ENCODE assay signal across 8 mouse cellular contexts in genomic region chr5:33704945-33705611, GRCm38 (mm10). TPM values are rescaled to one million over a fixed set of nuclear protein-coding genes. Genes with fewer than 3 reads are reported as not detected.
DNase-seq lines count a peak whose midpoint lies in the region; ATAC-seq and TF ChIP-seq lines count a peak whose summit lies in the region.

No protein-coding gene starts in this region.

- H3K36me3 ChIP-seq in liver, embryonic 12.5 days, result no peaks in the 10 kb centered on the region
- no peaks in the 10 kb centered on the region for H3K36me3 ChIP-seq in forebrain, embryonic 11.5 days (ENCODE audit: control insufficient read depth, insufficient read depth, low read length)
- no peaks in the 10 kb centered on the region for H3K36me3 ChIP-seq in neural tube, embryonic 11.5 days (ENCODE audit: control insufficient read depth, insufficient read depth, low read length)
- no peaks in the 10 kb centered on the region for H3K36me3 ChIP-seq in thymus, adult 2 months (ENCODE audit: control insufficient read depth, insufficient read depth, low read length)

- peaks cover 24% of the 10 kb centered on the region for H3K27me3 ChIP-seq in liver, embryonic 12.5 days (replicated peaks)
- H3K27me3 ChIP-seq in forebrain, embryonic 11.5 days (ENCODE audit: control insufficient read depth, insufficient read depth, low read length), result peaks cover 14% of the 10 kb centered on the region
- no peaks in the 10 kb centered on the region for H3K27me3 ChIP-seq in neural tube, embryonic 11.5 days (ENCODE audit: control insufficient read depth, insufficient read depth, low read length)
- no peaks in the 10 kb centered on the region for H3K27me3 ChIP-seq in thymus, adult 2 months (ENCODE audit: control insufficient read depth, insufficient read depth, low read length)

- 56% methylated on average over 11 of the region's 11 CpGs for WGBS in liver, embryonic 12.5 days (ENCODE audit: insufficient replicate concordance)
- whole genome bisulfite sequencing in forebrain, embryonic 11.5 days, result 8% methylated on average over 11 of the region's 11 CpGs
- WGBS in neural tube, embryonic 11.5 days, result 4% methylated on average over 10 of the region's 11 CpGs
- 85% methylated on average over 11 of the region's 11 CpGs for WGBS in thymus, adult 2 months

- no peak overlapping the region for H3K27ac ChIP-seq in liver, embryonic 12.5 days
- H3K27ac ChIP-seq in forebrain, embryonic 11.5 days (ENCODE audit: low read depth, low read length), result peak overlapping the region; percentile 47
- peak overlapping the region; percentile 83 for H3K27ac ChIP-seq in neural tube, embryonic 11.5 days (ENCODE audit: low read depth, low read length)
- H3K27ac ChIP-seq in thymus, adult 2 months (ENCODE audit: control insufficient read depth, insufficient read depth, low read length), result no peak overlapping the region

- H3K4me1 ChIP-seq in liver, embryonic 12.5 days, result peaks cover 35% of the 10 kb centered on the region
- peaks cover 32% of the 10 kb centered on the region for H3K4me1 ChIP-seq in forebrain, embryonic 11.5 days (replicated peaks; ENCODE audit: control insufficient read depth, insufficient read depth, low read length)
- H3K4me1 ChIP-seq in neural tube, embryonic 11.5 days (ENCODE audit: control insufficient read depth, insufficient read depth, low read length), result peaks cover 31% of the 10 kb centered on the region
- no peaks in the 10 kb centered on the region for H3K4me1 ChIP-seq in thymus, adult 2 months (replicated peaks; ENCODE audit: control insufficient read depth, insufficient read depth, low read length)

- TF ChIP-seq CTCF in thymus, adult 2 months (IDR thresholded peaks at IDR 0.05; ENCODE audit: borderline replicate concordance, control insufficient read depth, extremely low read depth, insufficient read depth, low read length, poor library complexity), result no peak

- DNase-seq in liver, result no peak
- DNase-seq in forebrain, embryonic 11.5 days (ENCODE audit: low spot score), result peak; percentile 87
- peak; percentile 62 to 81 for DNase-seq in layer of hippocampus, adult 8-10 months (ENCODE audit: low spot score in 2 of 2)
- peak; percentile 80 for DNase-seq in neural tube, embryonic 11.5 days (ENCODE audit: low spot score)
- no peak for DNase-seq in thymus, adult 2 months
- no peak for DNase-seq in heart, postnatal 25 days (ENCODE audit: low spot score)

- H3K4me2 ChIP-seq in liver, embryonic 12.5 days, result peak overlapping the region; percentile 27; the same call in 1 of the 2 replicates
- H3K4me2 ChIP-seq in forebrain, embryonic 11.5 days (ENCODE audit: low read depth, low read length, severe bottlenecking), result peak overlapping the region; percentile 24
- peak overlapping the region; percentile 10; the same call in 1 of the 2 replicates for H3K4me2 ChIP-seq in neural tube, embryonic 11.5 days (ENCODE audit: low read depth)

- H3K9ac ChIP-seq in liver, embryonic 12.5 days, result no peak overlapping the region
- peak overlapping the region; percentile 29 for H3K9ac ChIP-seq in forebrain, embryonic 11.5 days (ENCODE audit: low read length)
- H3K9ac ChIP-seq in neural tube, embryonic 11.5 days (ENCODE audit: low read length), result peak overlapping the region; percentile 28; the same call in 1 of the 2 replicates

- H3K9me3 ChIP-seq in liver, embryonic 12.5 days (replicated peaks), result no peaks in the 10 kb centered on the region
- H3K9me3 ChIP-seq in forebrain, embryonic 11.5 days (ENCODE audit: control insufficient read depth, low read length), result no peaks in the 10 kb centered on the region
- no peaks in the 10 kb centered on the region for H3K9me3 ChIP-seq in neural tube, embryonic 11.5 days (ENCODE audit: control insufficient read depth, low read length)

- no peak for TF ChIP-seq POLR2A in thymus, adult 2 months (IDR thresholded peaks at IDR 0.05; ENCODE audit: control insufficient read depth, extremely low read depth, insufficient read depth, low read length, poor library complexity)

- no peak for ATAC-seq in liver, embryonic 12.5 days
- peak; percentile 84 for ATAC-seq in forebrain, embryonic 11.5 days (replicated peaks; ENCODE audit: low FRiP score)
- peak; percentile 89 for ATAC-seq in neural tube, embryonic 11.5 days (ENCODE audit: insufficient read depth, low FRiP score, low TSS enrichment)
- ATAC-seq in megakaryocyte progenitor cell, adult 5-6 weeks (replicated peaks; ENCODE audit: poor library complexity), result no peak

- intact Hi-C loops in heart, postnatal 25 days (cut with DNase I), result no loop called here

- no peak overlapping the region for H3K4me3 ChIP-seq in liver, embryonic 12.5 days
- no peak overlapping the region for H3K4me3 ChIP-seq in forebrain, embryonic 11.5 days (ENCODE audit: low read depth, low read length)
- H3K4me3 ChIP-seq in neural tube, embryonic 11.5 days (ENCODE audit: low read depth, low read length), result no peak overlapping the region
- H3K4me3 ChIP-seq in thymus, adult 2 months (ENCODE audit: control insufficient read depth, insufficient read depth, low read length), result no peak overlapping the region

RNA-seq across cellular contexts. Expression of gene Fgfr3, which starts 16.4 kb away (rescaled TPM):
- 4.5 and 4.8 TPM in 2 replicates for polyA plus RNA-seq in liver, embryonic 12.5 days (2016; fragmentation: Nextera tagmentation; extraction: Ambion mirVana)
- polyA plus RNA-seq in forebrain, embryonic 11.5 days (2014; fragmentation: Nextera tagmentation; extraction: Ambion mirVana), result 100 and 105 TPM in 2 replicates
- total RNA-seq in layer of hippocampus, adult 8-10 months (2022), result 100 to 1,000 TPM; 116 to 143 (median 125) TPM
- 61.3 and 72.0 TPM in 2 replicates for polyA plus RNA-seq in neural tube, embryonic 11.5 days (2014; fragmentation: Nextera tagmentation; extraction: Ambion mirVana)
- 4.8 and 6.3 TPM in 2 replicates for polyA plus RNA-seq in thymus, adult 2 months (2012; rRNA removed)
- 0.39 TPM in 1 of 2 replicates, not detected in the other for total RNA-seq in megakaryocyte progenitor cell, adult 5-6 weeks (2015)
- total RNA-seq in megakaryocyte progenitor cell, adult 5-6 weeks (2017), result 1.0 TPM in 1 of 2 replicates, not detected in the other
- total RNA-seq in heart, postnatal 25 days (2021), result 10 to 100 TPM in 1 of 2 experiments, 1 to 10 TPM in 1; 4.9 to 10.8 TPM

RNA-seq across cellular contexts. Expression of gene Tmem129, which starts 46.9 kb away (rescaled TPM):
- polyA plus RNA-seq in liver, embryonic 12.5 days (2016; fragmentation: Nextera tagmentation; extraction: Ambion mirVana), result 26.4 and 27.3 TPM in 2 replicates
- polyA plus RNA-seq in forebrain, embryonic 11.5 days (2014; fragmentation: Nextera tagmentation; extraction: Ambion mirVana), result 39.3 and 41.8 TPM in 2 replicates
- total RNA-seq in layer of hippocampus, adult 8-10 months (2022), result 10 to 100 TPM; 22.4 to 25.7 (median 25.2) TPM
- polyA plus RNA-seq in neural tube, embryonic 11.5 days (2014; fragmentation: Nextera tagmentation; extraction: Ambion mirVana), result 38.6 and 39.7 TPM in 2 replicates
- polyA plus RNA-seq in thymus, adult 2 months (2012; rRNA removed), result 71.6 and 78.0 TPM in 2 replicates
- total RNA-seq in megakaryocyte progenitor cell, adult 5-6 weeks (2015), result 15.9 and 17.5 TPM in 2 replicates
- 17.8 and 23.7 TPM in 2 replicates for total RNA-seq in megakaryocyte progenitor cell, adult 5-6 weeks (2017)
- total RNA-seq in heart, postnatal 25 days (2021), result 10 to 100 TPM; 19.8 to 20.2 TPM

RNA-seq across cellular contexts. Expression of gene Tacc3, which starts 47.1 kb away (rescaled TPM):
- polyA plus RNA-seq in liver, embryonic 12.5 days (2016; fragmentation: Nextera tagmentation; extraction: Ambion mirVana), result 199 and 203 TPM in 2 replicates
- 331 and 332 TPM in 2 replicates for polyA plus RNA-seq in forebrain, embryonic 11.5 days (2014; fragmentation: Nextera tagmentation; extraction: Ambion mirVana)
- 1 to 10 TPM; 4.1 to 7.2 (median 4.4) TPM for total RNA-seq in layer of hippocampus, adult 8-10 months (2022)
- polyA plus RNA-seq in neural tube, embryonic 11.5 days (2014; fragmentation: Nextera tagmentation; extraction: Ambion mirVana), result 238 and 260 TPM in 2 replicates
- polyA plus RNA-seq in thymus, adult 2 months (2012; rRNA removed), result 57.3 and 72.7 TPM in 2 replicates
- total RNA-seq in megakaryocyte progenitor cell, adult 5-6 weeks (2015), result 180 and 190 TPM in 2 replicates
- 184 and 199 TPM in 2 replicates for total RNA-seq in megakaryocyte progenitor cell, adult 5-6 weeks (2017)
- total RNA-seq in heart, postnatal 25 days (2021), result 1 to 10 TPM; 2.4 TPM

RNA-seq across cellular contexts. Expression of gene Slbp, which starts 52.7 kb away (rescaled TPM):
- 326 and 340 TPM in 2 replicates for polyA plus RNA-seq in liver, embryonic 12.5 days (2016; fragmentation: Nextera tagmentation; extraction: Ambion mirVana)
- polyA plus RNA-seq in forebrain, embryonic 11.5 days (2014; fragmentation: Nextera tagmentation; extraction: Ambion mirVana), result 295 and 321 TPM in 2 replicates
- 10 to 100 TPM; 18.1 to 28.3 (median 23.1) TPM for total RNA-seq in layer of hippocampus, adult 8-10 months (2022)
- 242 and 267 TPM in 2 replicates for polyA plus RNA-seq in neural tube, embryonic 11.5 days (2014; fragmentation: Nextera tagmentation; extraction: Ambion mirVana)
- polyA plus RNA-seq in thymus, adult 2 months (2012; rRNA removed), result 87.4 and 132 TPM in 2 replicates
- total RNA-seq in megakaryocyte progenitor cell, adult 5-6 weeks (2015), result 206 and 223 TPM in 2 replicates
- 253 and 266 TPM in 2 replicates for total RNA-seq in megakaryocyte progenitor cell, adult 5-6 weeks (2017)
- 10 to 100 TPM; 15.3 to 16.2 TPM for total RNA-seq in heart, postnatal 25 days (2021)

Comparison
In these comparisons a context has a peak if more than half of its experiments do, and no peak if none do; other contexts are left out.
1. ATAC-seq: peak in forebrain, embryonic 11.5 days (single experiment) and neural tube, embryonic 11.5 days (single experiment); none in liver, embryonic 12.5 days (single experiment) and megakaryocyte progenitor cell, adult 5-6 weeks (single experiment).
2. H3K27ac ChIP-seq: peak in forebrain, embryonic 11.5 days (single experiment) and neural tube, embryonic 11.5 days (single experiment); none in liver, embryonic 12.5 days (single experiment) and thymus, adult 2 months (single experiment).
3. DNase-seq: peak in forebrain, embryonic 11.5 days (single experiment), layer of hippocampus, adult 8-10 months (2 of 2) and neural tube, embryonic 11.5 days (single experiment); none in liver (single experiment), thymus, adult 2 months (single experiment) and heart, postnatal 25 days (single experiment).
4. Peak in every context shown above with its lines, with median percentiles within 50 percentile points of each other: H3K4me2 ChIP-seq.